Mouse (Mus musculus) adrenal gland, postnatal 10 days (tissue): ENCODE data around the gene Gm20708. TPM values are rescaled to one million over a fixed set of nuclear protein-coding genes. Genes with fewer than 3 reads are reported as not detected.

Experiments used
- DNase-seq: peaks from one replicate; pipeline ENCODE4 v3.0.0; 2021; ENCODE audit warnings: mixed read lengths
- long read RNA-seq, 2 experiments: library from polyadenylated mRNA; stranded (forward); transcript quantifications; one replicate each; pipeline ENCODE4 v2.0.0; 2021
- total RNA-seq, 2 experiments: library from RNA; stranded (reverse); gene quantifications; 2 replicates each; pipeline ENCODE4 v1.2.3; 2021

Gm20708 gene
- under 1 TPM; 0.57 to 0.58 TPM for total RNA-seq
- long read RNA-seq, experiment 1, partial matches to known transcripts: 0 of 21 reads
- long read RNA-seq, experiment 1, other reads (novel, unspliced or antisense): 21 of 21 reads
- long read RNA-seq, experiment 2, partial matches to known transcripts: 0 of 5 reads
- long read RNA-seq, experiment 2, other reads (novel, unspliced or antisense): 5 of 5 reads

- peak; percentile 87 for DNase-seq
Measured at GRCm38 (mm10) chr11:117809407-117810311, at the start of gene Gm20708, which contains the start of gene Syngr2. Gene Gm20708, plus strand, starts transcription at chr11:117809668. Gene Syngr2, plus strand, starts transcription at chr11:117809668.

GRCm38 (mm10) chr11:117760374-117761119 is 48.9 kb upstream of the Gm20708 start:
- no peak for DNase-seq

- DNase-seq: no peak
Measured at GRCm38 (mm10) chr11:117761801-117762200, 47.7 kb upstream of the Gm20708 start.

- DNase-seq: no peak
Measured at GRCm38 (mm10) chr11:117762246-117762645, 47.2 kb upstream of the Gm20708 start.

- no peak for DNase-seq
Measured at GRCm38 (mm10) chr11:117764319-117764718, 45.1 kb upstream of the Gm20708 start.

- no peak for DNase-seq
Measured at GRCm38 (mm10) chr11:117765361-117765760, 44.1 kb upstream of the Gm20708 start.

- DNase-seq: no peak
Measured at GRCm38 (mm10) chr11:117766275-117766674, 43.2 kb upstream of the Gm20708 start.

GRCm38 (mm10) chr11:117768725-117769682 is 40.5 kb upstream of the Gm20708 start:
- no peak for DNase-seq

- DNase-seq: no peak
Measured at GRCm38 (mm10) chr11:117769683-117770047, 39.8 kb upstream of the Gm20708 start.

GRCm38 (mm10) chr11:117770407-117770806 is 39.1 kb upstream of the Gm20708 start:
- DNase-seq: no peak

GRCm38 (mm10) chr11:117772352-117772751 is 37.1 kb upstream of the Gm20708 start:
- no peak for DNase-seq

GRCm38 (mm10) chr11:117774925-117775324 is 34.5 kb upstream of the Gm20708 start:
- DNase-seq: no peak

- no peak for DNase-seq
Measured at GRCm38 (mm10) chr11:117775540-117775939, 33.9 kb upstream of the Gm20708 start.

GRCm38 (mm10) chr11:117776085-117776792 is 33.2 kb upstream of the Gm20708 start:
- DNase-seq: peak; percentile 66

- DNase-seq: no peak
Measured at GRCm38 (mm10) chr11:117777111-117777510, 32.4 kb upstream of the Gm20708 start.

- DNase-seq: peak; percentile 58
Measured at GRCm38 (mm10) chr11:117778031-117778430, 31.4 kb upstream of the Gm20708 start.

- DNase-seq: peak; percentile 56
Measured at GRCm38 (mm10) chr11:117778851-117779433, 30.5 kb upstream of the Gm20708 start.

GRCm38 (mm10) chr11:117779434-117780198 is 29.9 kb upstream of the Gm20708 start:
- DNase-seq: peak; percentile 86

- DNase-seq: no peak
Measured at GRCm38 (mm10) chr11:117780199-117780515, 29.3 kb upstream of the Gm20708 start.

GRCm38 (mm10) chr11:117780582-117781111 is 28.8 kb upstream of the Gm20708 start:
- peak; percentile 94 for DNase-seq
